Mouse (Mus musculus) v-Abl transformed pro-B cells (cell line): ENCODE data around the gene Galk1.

ENCODE experiments used
- in situ Hi-C, 2 experiments: fragments of 400-800 bp; cut with MboI; formaldehyde crosslinking; loops; one replicate each; pipeline ENCODE4 v1.15.1; 2025; ENCODE audit not compliant: unreplicated experiment in 2 of 2

Gene Galk1

DNA sequence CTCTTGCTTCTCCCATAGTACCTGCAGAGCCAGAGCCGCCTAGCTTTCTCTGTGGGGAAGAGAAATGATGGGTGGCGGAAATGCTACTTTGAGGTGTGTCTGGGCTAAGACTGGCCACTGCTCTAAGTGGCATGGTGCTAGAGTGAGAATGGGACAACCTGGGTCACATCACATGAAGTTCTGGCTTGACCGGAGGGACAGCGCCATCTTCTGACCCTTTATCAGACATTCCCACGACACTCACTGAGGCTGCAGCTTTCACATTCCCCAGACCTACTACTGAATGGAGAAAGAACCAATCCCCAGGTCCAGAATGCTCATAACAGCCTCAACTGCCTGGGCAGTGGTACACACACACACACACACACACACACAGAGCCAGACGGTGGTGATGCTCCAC lies 5.6 kb upstream of the Galk1 start:
- in situ Hi-C loops: loop anchor here in 1 of 2 experiments (10.0 kb wide), 1 partner anchor 293 kb away; no protein-coding TSS in a partner anchor

DNA sequence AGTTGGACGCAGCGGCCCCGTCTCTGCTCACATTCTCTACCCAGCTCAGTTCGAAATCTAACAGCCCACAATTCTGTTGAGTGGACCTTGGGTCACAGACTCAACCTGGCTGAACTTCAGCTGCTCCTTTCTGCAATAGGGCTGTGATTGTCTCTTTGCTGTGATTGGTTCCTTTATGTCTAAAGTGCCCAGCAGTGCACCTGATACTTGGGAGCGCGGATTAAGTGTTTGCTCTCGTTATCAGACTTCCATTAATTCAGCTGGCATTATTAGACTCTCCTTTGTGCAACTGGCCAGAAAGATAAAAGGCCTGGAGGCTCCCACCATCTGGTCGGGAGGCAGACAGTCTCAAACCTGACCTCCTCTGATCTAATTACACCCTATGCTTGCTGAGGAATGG lies 2.3 kb upstream of the Galk1 start:
- in situ Hi-C loops: loop anchor here in 1 of 2 experiments (10.0 kb wide), 1 partner anchor 290 kb away; no protein-coding TSS in a partner anchor

DNA sequence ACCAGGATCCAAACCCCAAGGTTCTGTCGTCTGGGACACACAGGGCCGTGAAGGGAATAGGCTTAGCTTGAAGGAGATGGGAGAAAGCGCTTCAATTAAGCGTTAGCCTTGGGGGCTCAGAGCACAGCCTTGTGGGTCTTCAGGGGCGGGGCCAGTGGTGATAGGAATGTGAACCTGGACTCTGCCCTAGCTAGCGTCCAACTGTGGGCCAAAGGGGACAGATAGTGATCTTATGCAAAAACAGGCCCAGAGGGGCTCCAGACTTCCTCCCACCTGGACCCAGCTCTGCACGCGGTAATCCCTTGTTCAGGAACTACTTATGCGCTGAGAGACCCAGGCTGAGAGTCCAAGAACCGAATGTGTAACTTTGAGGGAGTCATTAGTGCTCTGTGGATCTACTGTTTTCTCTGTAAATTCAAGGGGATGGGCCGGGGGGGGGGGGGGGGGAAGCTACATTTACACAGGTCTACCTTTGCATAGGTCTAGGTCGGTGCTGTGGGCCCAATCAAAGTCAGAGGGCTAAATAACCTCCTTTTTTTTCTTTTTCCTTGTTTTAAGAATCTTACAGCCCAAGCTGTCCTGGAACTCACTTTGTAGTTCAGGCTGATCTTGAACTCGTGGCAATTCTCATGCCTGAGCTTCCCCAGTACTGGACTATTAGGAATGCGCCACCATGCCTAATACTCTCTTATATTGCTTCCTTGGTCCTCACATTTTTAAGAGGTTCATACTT lies 824 bp downstream of the Galk1 start:
- in situ Hi-C loops: loop anchor here in 1 of 2 experiments (10.0 kb wide), 1 partner anchor 287 kb away; no protein-coding TSS in a partner anchor

DNA sequence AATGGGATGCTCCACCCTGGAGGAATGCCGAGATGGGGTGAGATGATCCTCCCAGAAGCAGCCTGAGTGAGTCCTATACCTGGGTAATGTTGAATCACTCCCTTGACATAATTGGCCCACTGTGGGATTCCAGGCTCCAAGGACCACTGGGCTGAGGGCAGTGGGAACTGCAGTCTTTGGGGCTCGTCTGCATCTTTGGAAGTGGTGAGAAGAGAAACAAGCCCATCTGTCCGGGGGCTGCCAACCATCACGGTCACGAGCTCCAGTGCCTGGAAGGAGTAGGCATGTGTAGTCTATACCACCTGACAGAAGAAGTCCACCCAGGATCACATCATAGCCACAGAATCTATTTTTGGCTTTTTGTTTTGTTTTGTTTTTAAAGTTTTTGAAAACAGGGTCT lies 1.6 kb downstream of the Galk1 start:
- in situ Hi-C loops: loop anchor here in 1 of 2 experiments (10.0 kb wide), 1 partner anchor 286 kb away; no protein-coding TSS in a partner anchor

DNA sequence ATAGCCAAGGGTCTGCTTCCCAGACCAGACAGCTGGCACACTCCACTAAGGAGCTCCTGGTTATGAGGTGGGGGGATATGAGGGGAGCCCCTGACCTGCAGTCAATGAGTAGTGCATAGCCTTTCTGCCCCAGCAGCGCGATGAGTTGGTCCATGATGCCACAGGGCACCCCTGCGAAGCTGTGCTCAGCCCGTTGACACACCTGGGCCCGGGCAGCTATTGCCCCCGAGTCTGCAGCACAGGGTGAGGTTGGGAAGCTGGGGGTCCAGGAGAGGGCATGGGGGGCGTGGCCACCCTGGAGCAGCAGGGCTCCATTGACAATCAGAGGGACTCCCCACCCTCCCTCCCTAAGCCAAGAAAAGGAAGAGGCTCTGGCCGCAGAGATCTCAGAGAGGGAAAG lies 2.4 kb downstream of the Galk1 start:
- in situ Hi-C loops: loop anchor here in 1 of 2 experiments (10.0 kb wide), 1 partner anchor 285 kb away; no protein-coding TSS in a partner anchor

DNA sequence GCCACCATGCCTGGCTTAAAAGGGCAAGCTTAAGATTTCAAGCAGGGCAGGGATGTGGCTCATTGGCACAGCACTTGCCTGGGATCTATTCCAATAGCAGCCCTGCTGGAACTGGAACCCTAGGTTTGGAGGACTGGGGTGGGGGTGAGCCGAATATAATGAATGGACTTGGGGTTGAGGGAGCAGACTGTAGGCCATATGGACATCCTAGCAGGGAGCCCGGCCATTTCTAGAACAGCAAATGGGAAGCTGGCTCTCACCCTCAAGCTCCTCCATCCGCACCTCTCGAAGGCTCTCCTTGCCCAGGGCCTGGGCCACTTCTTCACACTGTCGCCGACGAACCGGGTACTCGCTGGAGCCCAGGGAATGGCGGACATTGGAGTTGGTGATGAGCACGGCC lies 2.9 kb downstream of the Galk1 start:
- in situ Hi-C loops: loop anchor here in 1 of 2 experiments (10.0 kb wide), 1 partner anchor 285 kb away; no protein-coding TSS in a partner anchor

DNA sequence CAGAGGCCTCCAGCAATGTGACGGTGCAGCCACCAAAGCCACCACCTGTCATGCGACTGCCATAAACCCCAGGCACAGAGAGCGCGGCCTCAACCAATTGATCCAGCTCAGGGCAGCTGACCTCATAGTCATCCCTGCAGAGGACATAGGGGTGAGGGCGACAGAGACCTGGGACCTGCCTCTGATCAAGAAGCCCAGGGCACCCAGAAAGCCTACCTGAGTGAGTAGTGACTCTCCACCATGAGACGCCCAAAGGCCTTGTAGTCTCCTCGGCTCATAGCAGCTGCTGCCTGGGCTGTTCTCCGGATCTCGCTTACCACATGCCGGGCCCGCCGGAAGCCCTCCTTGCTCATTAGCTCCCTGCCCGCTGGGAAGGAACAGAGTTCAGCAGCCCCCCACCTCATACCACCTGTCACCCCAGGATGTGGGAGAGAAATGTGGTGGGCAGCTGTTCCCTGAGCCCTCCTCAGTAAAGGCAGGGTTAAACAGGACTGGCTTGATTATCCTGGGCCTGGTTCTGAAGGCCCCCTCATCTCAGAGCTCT lies 3.6 kb downstream of the Galk1 start:
- in situ Hi-C loops: no loop called here

DNA sequence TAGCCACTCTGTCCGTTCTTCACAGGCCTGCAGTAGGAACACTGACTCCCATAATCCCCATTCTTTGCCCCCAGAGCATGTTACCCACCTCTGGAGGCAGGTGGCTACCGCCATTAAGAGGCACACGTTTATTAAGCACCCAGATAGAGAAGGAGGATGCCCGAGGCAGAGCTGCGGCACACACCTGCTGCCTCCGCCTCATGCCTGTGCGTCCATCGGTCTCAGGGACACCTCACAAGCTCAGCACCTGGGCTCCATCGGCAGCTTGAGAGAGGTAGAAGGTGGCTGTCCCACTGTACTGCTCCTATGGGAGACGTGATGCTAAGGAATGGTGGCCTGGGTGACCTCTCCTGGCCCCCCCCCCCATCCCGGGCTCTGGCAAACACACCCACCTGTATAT lies 4.1 kb downstream of the Galk1 start:
- in situ Hi-C loops: no loop called here

DNA sequence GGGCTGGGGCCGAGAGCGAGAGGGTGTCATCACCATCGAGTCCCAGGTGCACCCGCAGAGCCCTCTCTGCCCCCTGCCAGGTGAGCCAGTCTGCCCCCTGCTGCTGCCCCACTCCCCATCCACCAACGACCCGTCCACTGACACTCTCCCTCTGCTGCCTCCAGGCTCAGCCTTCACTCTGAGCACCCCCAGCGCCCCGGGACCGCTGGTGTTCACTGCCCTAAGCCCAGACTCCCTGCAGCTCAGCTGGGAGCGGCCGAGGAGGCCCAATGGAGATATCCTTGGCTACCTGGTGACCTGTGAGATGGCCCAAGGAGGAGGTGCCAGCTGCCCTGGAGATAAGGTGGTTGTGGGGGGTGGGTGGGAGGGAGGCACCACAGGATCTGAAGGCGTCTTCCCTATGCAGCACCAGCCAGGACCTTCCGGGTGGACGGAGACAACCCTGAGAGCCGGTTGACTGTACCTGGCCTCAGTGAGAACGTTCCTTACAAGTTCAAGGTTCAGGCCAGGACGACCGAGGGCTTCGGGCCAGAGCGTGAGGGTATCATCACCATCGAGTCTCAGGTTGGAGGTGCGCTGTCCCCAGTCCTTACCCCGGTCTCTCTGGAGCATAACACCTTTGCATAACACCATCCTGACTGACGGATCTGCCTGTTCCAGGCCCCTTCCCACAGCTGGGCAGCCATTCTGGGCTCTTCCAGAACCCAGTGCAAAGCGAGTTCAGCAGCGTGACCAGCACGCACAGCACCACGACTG lies 5.2 kb downstream of the Galk1 start:
- in situ Hi-C loops: no loop called here

DNA sequence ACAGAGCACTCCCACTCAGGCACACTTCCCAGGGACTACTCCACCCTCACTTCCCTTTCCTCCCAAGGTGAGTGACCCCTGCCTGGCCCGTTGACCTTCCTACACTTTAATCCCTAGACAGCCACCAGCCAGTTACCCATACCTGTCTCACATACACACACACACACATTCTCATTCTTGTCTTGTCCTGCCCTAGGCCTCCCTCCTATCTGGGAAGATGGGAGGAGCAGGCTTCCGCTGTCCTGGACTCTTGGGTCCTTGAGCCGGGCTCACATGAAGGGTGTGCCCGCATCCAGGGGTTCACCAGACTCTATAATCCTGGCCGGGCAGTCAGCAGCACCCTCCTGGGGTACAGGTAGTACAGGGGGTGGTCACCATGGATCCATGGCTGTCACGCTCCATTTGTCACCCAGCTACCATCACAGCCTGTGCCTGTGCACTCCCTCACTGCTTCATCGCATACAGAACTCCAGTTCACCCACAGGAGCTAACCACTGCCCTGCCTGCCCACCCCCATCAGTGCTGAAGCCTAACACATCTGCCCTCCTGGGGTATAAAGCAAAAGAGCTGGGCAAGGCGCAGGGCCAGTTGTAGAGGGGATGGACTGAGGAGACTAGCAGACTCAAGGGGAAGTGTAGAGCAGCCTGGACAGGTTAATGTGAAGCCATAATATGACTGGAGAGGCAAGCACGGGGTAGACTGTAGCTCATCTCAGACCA lies 6.7 kb downstream of the Galk1 start:
- in situ Hi-C loops: no loop called here

DNA sequence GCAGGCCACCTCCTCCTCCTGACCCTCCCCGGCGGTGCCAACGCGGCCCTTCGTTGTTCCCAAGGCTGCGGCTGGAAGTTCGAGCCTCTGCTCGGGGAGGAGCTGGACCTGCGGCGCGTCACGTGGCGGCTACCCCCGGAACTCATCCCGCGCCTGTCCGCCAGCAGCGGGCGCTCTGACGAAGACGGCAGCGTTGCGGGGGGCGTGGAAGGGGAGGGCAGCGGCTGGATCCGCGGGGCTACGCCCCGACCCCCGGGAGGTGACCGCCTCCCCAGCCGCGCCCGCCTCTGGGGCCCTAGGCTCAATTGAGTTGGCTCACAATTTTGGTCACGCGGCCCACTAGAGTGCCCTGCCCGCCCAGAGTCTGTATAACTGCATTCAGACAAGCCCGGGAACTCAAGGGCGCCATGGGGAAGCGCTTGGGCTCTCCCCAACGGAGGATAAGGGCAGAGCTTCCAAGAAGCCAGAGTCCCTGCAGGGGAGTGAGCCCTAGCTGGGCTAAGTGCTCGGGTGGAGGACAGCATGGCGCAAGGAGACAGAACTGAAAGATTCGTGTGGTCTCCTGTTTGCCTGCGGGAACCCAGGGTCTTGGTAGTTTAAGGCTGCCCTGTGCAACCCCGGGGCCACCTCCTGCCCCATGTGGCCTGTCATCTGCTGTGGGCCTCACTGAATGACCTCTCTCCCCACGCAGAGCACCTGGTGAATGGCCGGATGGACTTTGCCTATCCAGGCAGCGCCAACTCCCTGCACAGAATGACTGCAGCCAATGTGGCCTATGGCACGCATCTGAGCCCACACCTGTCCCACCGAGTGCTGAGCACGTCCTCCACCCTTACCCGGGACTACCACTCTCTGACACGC lies 7.4 kb downstream of the Galk1 start:
- in situ Hi-C loops: no loop called here

DNA sequence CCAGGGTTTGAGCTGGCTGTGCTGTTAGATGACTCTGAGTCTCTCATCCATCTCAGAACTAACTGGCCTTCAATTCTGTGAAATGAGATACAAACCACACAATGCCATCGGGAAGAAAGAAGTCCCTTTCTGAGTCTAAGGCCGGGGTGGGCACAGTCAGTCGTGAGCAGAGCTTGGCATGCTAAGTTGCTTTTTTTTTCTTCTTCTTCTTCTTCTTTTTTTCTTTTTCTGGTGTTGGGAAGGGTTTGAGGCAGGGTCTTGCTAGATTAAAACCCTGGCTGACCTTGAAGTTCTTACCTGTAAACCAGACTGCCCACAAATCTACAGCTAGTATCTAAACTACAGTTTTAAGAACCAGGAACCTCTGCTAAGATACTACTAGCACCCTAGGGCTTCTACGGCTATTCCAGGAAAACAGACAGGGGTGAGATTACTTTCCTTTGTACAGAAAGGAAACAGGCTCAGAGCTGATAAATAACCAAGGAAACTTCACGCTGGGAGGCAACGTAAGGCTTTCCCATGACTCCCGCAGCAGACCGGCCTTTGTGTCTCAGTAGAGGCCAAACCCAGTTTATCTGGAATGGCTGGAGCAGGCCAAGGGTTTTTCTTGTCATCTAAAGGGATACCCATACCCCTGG lies 8.2 kb downstream of the Galk1 start:
- in situ Hi-C loops: no loop called here

DNA sequence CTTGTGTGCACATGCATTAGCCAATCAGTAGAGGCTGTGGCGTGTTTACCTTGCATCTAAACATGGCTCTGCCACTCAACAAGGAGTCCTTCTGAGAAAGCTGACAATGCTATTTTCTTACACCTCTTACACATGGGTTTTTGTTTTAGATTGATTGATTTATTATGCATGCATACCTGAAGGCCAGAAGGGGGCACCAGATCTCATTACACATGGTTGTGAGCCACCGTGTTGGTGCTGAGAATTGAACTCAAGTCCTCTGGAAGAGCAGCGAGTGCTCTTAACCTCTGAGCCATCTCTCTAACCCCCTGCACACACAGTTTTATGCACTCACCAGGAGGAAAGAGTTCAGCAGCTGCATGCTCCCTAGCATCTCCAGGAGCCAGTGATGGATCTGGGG lies 9.6 kb downstream of the Galk1 start:
- in situ Hi-C loops: no loop called here

DNA sequence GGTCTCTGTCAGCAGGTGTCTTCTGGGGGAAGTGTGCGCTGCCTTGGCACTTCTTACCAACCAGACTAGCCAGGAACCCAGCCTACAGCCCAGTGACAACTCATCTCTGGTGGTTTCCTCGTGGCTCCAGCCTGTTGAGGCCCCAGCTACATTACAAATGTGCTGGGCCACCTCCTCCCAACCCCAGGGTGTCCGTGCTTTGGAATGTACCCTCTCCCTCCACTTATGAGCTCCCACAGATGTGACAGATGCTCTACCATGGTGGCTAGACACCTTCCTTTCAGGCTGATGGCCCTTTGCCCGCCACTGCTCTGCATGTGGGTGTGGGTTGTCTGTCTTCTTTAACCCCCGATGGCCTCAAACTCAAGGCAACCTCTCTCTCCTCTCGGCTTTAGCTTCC lies 10.8 kb downstream of the Galk1 start:
- in situ Hi-C loops: no loop called here

DNA sequence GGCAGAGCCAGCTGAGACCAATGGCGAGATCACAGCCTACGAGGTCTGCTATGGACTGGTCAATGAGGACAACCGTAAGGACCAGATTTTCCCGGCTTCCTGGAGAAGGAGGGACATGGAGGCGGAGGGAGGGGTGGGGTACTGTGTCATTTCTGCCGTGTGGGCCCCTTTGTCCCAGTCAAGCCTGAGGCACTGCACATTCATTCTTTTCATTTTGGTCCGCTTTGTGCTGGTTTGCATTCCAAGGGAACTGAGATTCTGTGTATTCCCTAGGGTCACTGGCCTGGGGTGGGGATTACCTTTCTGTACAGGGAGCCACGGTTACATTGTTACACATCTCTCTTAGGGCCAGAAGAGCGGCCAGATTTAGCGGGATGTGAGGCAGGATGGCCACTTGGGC lies 11.9 kb downstream of the Galk1 start:
- in situ Hi-C loops: no loop called here

DNA sequence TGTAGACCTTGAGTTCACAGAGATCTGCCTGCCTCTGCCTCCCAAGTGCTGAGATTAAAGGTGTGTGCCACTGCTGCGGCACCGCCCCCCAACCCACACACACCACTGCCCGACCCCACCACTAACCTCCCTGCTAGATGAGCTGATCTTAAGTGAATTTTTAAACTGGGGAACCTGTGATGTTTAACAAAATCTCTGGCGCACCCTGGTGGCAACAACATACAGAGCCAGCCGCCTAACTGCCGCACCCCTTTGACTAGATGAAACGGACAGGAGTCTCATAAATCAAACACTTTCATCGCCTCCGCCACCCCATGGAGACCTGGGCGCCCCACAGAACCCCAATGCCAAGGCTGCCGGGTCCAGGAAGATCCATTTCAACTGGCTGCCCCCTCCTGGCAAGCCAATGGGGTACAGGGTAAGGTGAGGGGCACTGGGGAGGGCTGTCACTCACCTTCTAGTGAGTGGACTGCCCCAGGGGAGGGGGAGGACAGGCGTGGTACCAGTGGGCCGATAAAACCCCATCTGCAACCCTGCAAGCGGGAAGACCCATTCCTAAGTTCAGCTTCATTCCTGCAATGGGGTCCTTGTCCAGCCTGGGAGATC lies 12.9 kb downstream of the Galk1 start:
- in situ Hi-C loops: loop anchor here (5.0 to 10.0 kb wide), 2 partner anchors 55 to 62 kb away; no protein-coding TSS in a partner anchor

DNA sequence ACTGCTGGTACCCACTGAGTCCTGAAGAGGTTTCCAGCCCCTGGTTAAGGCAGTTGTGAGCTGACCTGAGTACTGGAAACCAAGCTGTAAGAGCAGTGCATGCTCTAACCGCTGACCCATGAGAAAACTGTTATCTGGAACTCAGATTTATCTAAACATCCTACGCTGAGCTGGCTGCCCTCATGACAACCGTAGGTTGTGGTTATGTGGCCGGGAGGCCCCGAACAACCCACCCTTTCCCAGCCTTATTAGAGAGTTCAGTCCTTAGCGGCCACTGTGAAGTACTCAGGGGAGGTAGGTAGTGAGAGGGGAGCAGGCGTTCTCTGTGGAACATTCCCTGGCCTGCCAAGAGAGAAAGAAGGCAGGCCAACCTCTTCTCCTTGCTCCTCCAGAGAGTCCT lies 13.5 kb downstream of the Galk1 start:
- in situ Hi-C loops: loop anchor here (5.0 to 10.0 kb wide), 2 partner anchors 54 to 62 kb away; no protein-coding TSS in a partner anchor

DNA sequence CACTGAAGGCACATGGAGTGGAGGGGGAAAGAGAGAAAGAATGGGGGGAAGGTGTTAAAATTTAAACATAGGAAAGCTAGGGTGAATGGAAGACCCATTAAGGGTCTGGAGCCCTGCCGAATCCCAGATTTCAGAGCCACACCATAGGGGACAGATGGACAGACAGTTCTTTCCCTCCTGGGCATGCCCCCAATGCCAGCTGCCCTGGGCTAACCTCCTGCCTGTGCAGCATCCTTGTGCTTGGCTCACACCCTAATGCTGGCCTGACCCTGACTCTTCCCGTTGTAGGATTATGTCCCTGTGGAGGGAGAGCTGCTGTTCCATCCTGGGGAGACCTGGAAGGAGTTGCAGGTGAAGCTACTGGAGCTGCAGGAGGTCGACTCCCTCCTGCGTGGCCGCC lies 14.9 kb downstream of the Galk1 start:
- in situ Hi-C loops: loop anchor here (5.0 to 10.0 kb wide), 2 partner anchors 53 to 60 kb away; no protein-coding TSS in a partner anchor

DNA sequence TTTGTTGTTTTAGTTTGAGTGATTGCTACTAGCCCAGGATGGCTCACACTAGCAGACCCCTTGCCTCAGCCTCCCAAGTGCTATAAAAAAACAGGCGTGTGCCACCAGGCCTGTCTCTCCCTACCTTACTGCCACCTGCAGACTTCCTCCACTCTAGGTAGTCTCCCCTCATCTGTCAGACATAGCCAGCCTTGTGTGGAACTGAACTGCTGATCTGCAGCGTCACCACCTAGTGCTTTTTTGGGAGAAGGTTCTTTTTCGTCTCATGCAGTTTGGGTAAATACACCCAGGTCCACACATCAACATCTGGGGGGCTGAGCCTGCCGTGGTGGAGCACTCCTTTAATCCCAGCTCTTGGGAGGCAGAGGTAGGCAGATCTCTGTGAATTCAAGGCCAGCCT lies 15.5 kb downstream of the Galk1 start:
- in situ Hi-C loops: loop anchor here (5.0 to 10.0 kb wide), 2 partner anchors 52 to 60 kb away; no protein-coding TSS in a partner anchor
